Mouse (Mus musculus) bone marrow macrophage, adult 2 months (primary cell): ENCODE measurements around the gene Egfl8. TPM values are rescaled to one million over a fixed set of nuclear protein-coding genes. Genes with fewer than 3 reads are reported as not detected.

Source experiments
- H3K27ac ChIP-seq: 2 replicates; pipeline ENCODE4 v1.5.1; 2012; ENCODE audit warnings: low read depth, low read length; ENCODE audit not compliant: insufficient read depth
- H3K4me1 ChIP-seq: 2 replicates; pipeline ENCODE4 v1.6.1; 2012; ENCODE audit warnings: low read length; ENCODE audit not compliant: control insufficient read depth, insufficient read depth
- H3K4me3 ChIP-seq: 2 replicates; pipeline ENCODE4 v1.5.1; 2012; ENCODE audit warnings: mild to moderate bottlenecking, low read length, moderate library complexity; ENCODE audit not compliant: insufficient read depth
- CTCF ChIP-seq: IDR thresholded peaks from 2 replicates; pipeline ENCODE4 v1.5.1; 2012; ENCODE audit warnings: low read depth, mild to moderate bottlenecking, low read length, moderate library complexity
- POLR2A ChIP-seq: IDR thresholded peaks from 2 replicates; pipeline ENCODE4 v1.6.1; 2012; ENCODE audit warnings: mild to moderate bottlenecking, low read depth, low read length, borderline replicate concordance
- polyA plus RNA-seq: library from polyadenylated mRNA; stranded (reverse); fragments of >200 nt; gene quantifications from 2 replicates; pipeline ENCODE4 v1.2.4, GENCODE M21; 2012; ENCODE audit not compliant: missing spikeins, insufficient read depth, insufficient read length

Gene Egfl8
- polyA plus RNA-seq, 1 experiment: 4.9 TPM

- Histone ChIP-seq H3K4me1 (peaks cover 12% of the 10 kb centered on the region), H3K27ac (no peak overlapping the region), H3K4me3 (no peak overlapping the region)
- TF ChIP-seq POLR2A (no peak), CTCF (no peak)
Observed at GRCm38 (mm10) chr17:34582528-34582927, 33.2 kb downstream of the Egfl8 start.

- H3K4me1 ChIP-seq: peaks cover 10% of the 10 kb centered on the region
- no peak overlapping the region for H3K27ac ChIP-seq
- H3K4me3 ChIP-seq: no peak overlapping the region
- no peak for TF ChIP-seq POLR2A
- TF ChIP-seq CTCF: no peak
Observed at GRCm38 (mm10) chr17:34578070-34578469, 37.7 kb downstream of the Egfl8 start.

GRCm38 (mm10) chr17:34576577-34576976, 39.2 kb downstream of the Egfl8 start:
- peaks cover 10% of the 10 kb centered on the region for H3K4me1 ChIP-seq
- H3K4me3 ChIP-seq: no peak overlapping the region
- H3K27ac ChIP-seq: no peak overlapping the region
- no peak for TF ChIP-seq POLR2A
- TF ChIP-seq CTCF: no peak

GRCm38 (mm10) chr17:34572361-34572760, 43.4 kb downstream of the Egfl8 start:
- peaks cover under 1% of the 10 kb centered on the region for H3K4me1 ChIP-seq
- H3K27ac ChIP-seq: no peak overlapping the region
- no peak for TF ChIP-seq CTCF
- no peak for TF ChIP-seq POLR2A
- H3K4me3 ChIP-seq: no peak overlapping the region

- Histone ChIP-seq H3K4me1 (no peaks in the 10 kb centered on the region), H3K27ac (no peak overlapping the region), H3K4me3 (no peak overlapping the region)
- peak; percentile 51 for TF ChIP-seq CTCF
- TF ChIP-seq POLR2A: no peak
Observed at GRCm38 (mm10) chr17:34571875-34572274, 43.9 kb downstream of the Egfl8 start.

- Histone ChIP-seq H3K4me1 (no peaks in the 10 kb centered on the region), H3K4me3 (no peak overlapping the region), H3K27ac (no peak overlapping the region)
- TF ChIP-seq POLR2A: no peak
Observed at GRCm38 (mm10) chr17:34569919-34570318, 45.9 kb downstream of the Egfl8 start.

- Histone ChIP-seq H3K4me1 (peaks cover 3% of the 10 kb centered on the region; the same call in 1 of the 2 replicates), H3K27ac (no peak overlapping the region), H3K4me3 (no peak overlapping the region)
- no peak for TF ChIP-seq POLR2A
- no peak for TF ChIP-seq CTCF
Observed at GRCm38 (mm10) chr17:34568421-34568820, 47.4 kb downstream of the Egfl8 start.

- Histone ChIP-seq H3K4me3 (no peak overlapping the region), H3K4me1 (peaks cover 3% of the 10 kb centered on the region; the same call in 1 of the 2 replicates), H3K27ac (no peak overlapping the region)
- TF ChIP-seq POLR2A (no peak), CTCF (no peak)
Observed at GRCm38 (mm10) chr17:34567311-34567710, 48.5 kb downstream of the Egfl8 start.

GRCm38 (mm10) chr17:34564796-34565195, 51.0 kb downstream of the Egfl8 start:
- Histone ChIP-seq H3K4me1 (peaks cover 11% of the 10 kb centered on the region), H3K4me3 (no peak overlapping the region), H3K27ac (no peak overlapping the region)
- TF ChIP-seq POLR2A (no peak), CTCF (no peak)

- H3K27ac ChIP-seq: no peak within 1 kb of the TSS
- H3K4me1 ChIP-seq: peaks cover 11% of the 10 kb centered on the region
- TF ChIP-seq CTCF (no peak), POLR2A (no peak)
- no peak within 1 kb of the TSS for H3K4me3 ChIP-seq
Observed at GRCm38 (mm10) chr17:34564003-34564421, 51.8 kb downstream of the Egfl8 start, which contains the start of gene Notch4. Gene Notch4, plus strand, starts transcription at chr17:34564268.

GRCm38 (mm10) chr17:34563354-34563753, 52.4 kb downstream of the Egfl8 start:
- H3K4me3 ChIP-seq: no peak overlapping the region
- no peak for TF ChIP-seq POLR2A
- no peak for TF ChIP-seq CTCF
- H3K27ac ChIP-seq: no peak overlapping the region
- H3K4me1 ChIP-seq: peaks cover 11% of the 10 kb centered on the region

Other genes starting within 250 kb of the Egfl8 start
- not detected in 2 replicates for gene Btnl1, start 238.8 kb downstream of the Egfl8 start, polyA plus RNA-seq
- gene BC051142, start 217.2 kb downstream of the Egfl8 start, polyA plus RNA-seq: 0.95 TPM in 1 of 2 replicates, not detected in the other
- not detected in 2 replicates for gene Btnl4, start 138.7 kb downstream of the Egfl8 start, polyA plus RNA-seq
- gene Btnl6, start 98.6 kb downstream of the Egfl8 start, polyA plus RNA-seq: not detected in 2 replicates
- 0.78 and 1.3 TPM in 2 replicates for gene Notch4, start 51.7 kb downstream of the Egfl8 start, polyA plus RNA-seq
- gene Gpsm3, start 26.2 kb downstream of the Egfl8 start, polyA plus RNA-seq: 217 and 244 TPM in 2 replicates
- gene Pbx2, start 24.7 kb downstream of the Egfl8 start, polyA plus RNA-seq: 85.9 and 90.0 TPM in 2 replicates
- 1.3 and 2.2 TPM in 2 replicates for gene Ager, start 18.1 kb downstream of the Egfl8 start, polyA plus RNA-seq
- 110 and 116 TPM in 2 replicates for gene Rnf5, start 12.3 kb downstream of the Egfl8 start, polyA plus RNA-seq
- gene Agpat1, start 11.7 kb downstream of the Egfl8 start, polyA plus RNA-seq: 93.0 and 101 TPM in 2 replicates
- gene Ppt2, start 12.5 kb upstream of the Egfl8 start, polyA plus RNA-seq: 101 and 118 TPM in 2 replicates
- 0.76 and 1.3 TPM in 2 replicates for gene Prrt1, start 13.6 kb upstream of the Egfl8 start, polyA plus RNA-seq
- 22.4 and 22.9 TPM in 2 replicates for gene Fkbpl, start 28.8 kb upstream of the Egfl8 start, polyA plus RNA-seq
- 42.6 and 62.7 TPM in 2 replicates for gene Atf6b, start 31.2 kb upstream of the Egfl8 start, polyA plus RNA-seq
- not detected in 2 replicates for gene Tnxb, start 54.6 kb upstream of the Egfl8 start, polyA plus RNA-seq
- gene C4b, start 127.9 kb upstream of the Egfl8 start, polyA plus RNA-seq: 0.75 and 2.2 TPM in 2 replicates
- gene Cyp21a1, start 188.6 kb upstream of the Egfl8 start, polyA plus RNA-seq: not detected in 2 replicates
- gene Stk19, start 221.0 kb upstream of the Egfl8 start, polyA plus RNA-seq: 33.8 and 44.1 TPM in 2 replicates
- 30.8 and 38.9 TPM in 2 replicates for gene Dxo, start 221.0 kb upstream of the Egfl8 start, polyA plus RNA-seq
- gene Skiv2l, start 234.2 kb upstream of the Egfl8 start, polyA plus RNA-seq: 37.8 and 40.2 TPM in 2 replicates
- gene Nelfe, start 234.4 kb upstream of the Egfl8 start, polyA plus RNA-seq: 48.9 and 56.8 TPM in 2 replicates
- 12.0 and 13.3 TPM in 2 replicates for gene Cfb, start 246.5 kb upstream of the Egfl8 start, polyA plus RNA-seq